Mouse (Mus musculus) mature B cell (primary cell): Measurements from ENCODE around the gene Lmo7.

Experiments used
- in situ Hi-C: fragments of 300-500 bp; cut with MboI; formaldehyde crosslinking; loops from 2 replicates; pipeline ENCODE4 v1.14.3; 2019

The Lmo7 gene

DNA sequence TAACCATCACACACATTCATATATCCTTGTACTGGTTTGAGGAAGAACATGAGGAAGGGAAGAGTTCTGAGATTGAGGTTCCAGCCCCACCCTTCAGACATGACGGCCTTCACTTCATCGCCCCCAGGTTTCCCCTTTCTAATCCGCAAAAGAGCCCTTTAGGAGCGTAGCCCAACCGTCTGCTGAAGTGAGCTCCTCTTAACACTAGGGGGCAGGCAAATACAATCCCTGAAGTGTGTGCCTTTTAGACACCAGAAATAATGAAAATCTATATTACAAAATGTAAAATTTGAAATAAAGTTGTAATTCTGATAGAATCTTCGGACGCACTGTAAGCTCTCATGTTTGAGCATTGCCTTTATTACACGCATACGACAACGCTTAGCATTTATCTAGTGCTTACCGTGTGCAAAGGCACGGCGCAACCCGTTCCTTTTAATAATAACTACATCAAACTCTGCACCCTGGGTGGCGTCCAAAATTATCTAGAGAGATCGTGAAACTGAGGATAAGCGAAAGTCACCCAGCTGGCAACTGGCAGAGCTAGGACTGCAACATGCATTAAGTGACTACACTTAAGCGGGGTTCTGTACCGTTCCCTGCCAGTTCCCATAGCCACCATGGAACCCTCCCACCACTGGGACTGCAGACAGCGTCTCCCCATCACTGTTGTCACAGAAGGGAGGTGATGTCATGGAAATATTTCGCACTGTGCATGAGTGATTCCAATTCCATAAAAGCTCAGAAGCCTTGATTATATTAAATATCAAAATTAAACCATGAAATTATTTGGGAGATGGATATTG lies 217.2 kb downstream of the Lmo7 start:
- in situ Hi-C loops, result loop anchor here (25.0 kb wide), 1 partner anchor 1090 kb away; the partner anchor contains the start of gene Acod1

- in situ Hi-C loops, result loop anchor here (25.0 kb wide), 1 partner anchor 1088 kb away; the partner anchor contains the start of gene Acod1
Measured at GRCm38 (mm10) chr14:101949114-101949513, 219.4 kb downstream of the Lmo7 start.

DNA sequence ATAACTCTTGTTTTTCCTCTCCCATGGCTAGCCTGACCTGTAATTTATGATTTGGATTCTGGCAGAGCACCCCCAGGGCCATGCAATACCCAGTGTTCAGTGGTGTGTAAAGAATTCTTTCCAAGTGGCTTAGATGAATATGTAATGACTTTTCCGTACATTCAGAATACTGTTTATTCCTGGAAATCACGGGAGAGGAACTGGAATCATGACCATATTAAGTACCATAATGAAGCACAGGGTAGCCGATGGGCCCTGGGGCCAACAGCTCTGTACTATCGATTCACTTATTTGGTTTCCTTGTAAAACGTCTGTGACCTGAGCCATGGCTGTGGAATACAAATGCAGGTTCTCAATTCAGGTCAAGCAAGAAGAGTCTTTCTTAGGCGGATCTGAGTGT lies 221.3 kb downstream of the Lmo7 start:
- in situ Hi-C loops, result no loop called here

DNA sequence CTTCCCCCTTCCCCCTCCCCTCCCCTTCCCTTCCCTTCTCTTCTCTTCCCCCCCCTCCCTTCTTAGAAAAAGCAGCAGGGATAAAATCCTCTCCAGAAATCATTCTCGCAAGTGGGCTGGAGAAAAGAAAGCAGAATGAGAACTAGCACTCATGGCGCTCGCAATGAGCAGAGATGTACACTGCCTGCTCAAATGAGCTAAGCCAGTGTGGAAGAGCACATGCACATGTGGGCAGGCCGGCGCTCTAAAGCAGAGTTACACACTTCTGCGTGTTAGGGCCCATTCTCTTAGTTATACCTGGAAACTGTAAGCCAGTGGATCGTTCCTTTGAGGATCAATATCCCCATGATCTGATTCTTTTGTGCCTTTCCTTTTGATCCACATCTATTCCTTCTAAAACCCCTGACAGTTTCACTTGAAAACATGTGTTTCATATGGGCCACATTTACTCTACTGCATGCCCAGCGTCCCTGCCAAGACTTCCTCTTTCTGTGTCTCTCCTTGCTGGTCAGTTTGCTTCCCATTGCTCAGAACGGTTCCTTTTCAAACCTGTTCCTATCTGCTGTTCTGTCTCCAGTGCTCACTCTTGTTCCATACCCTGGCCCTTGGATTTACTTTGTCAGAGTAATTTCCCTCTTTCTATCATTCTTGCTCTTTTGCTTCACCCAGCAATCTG lies 224.2 kb downstream of the Lmo7 start:
- in situ Hi-C loops, result no loop called here

DNA sequence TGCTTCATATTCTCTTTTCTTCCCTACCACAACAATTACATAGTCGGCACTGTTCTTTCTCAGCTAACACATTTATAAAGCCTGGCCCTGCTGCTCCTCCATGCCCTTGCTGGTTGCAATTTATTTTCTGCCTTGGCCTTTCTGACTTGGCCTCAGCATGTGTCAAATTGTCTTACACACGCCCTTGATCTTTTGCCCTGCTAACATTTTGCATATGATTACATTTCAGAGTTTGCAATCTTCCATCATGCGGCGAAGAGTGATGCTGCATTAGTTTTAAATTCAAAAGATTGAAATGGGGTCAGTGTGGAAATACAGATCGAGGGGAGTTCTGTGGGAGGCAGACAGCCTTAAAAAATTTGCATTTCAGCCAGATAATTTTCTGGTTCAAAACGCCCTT lies 234.6 kb downstream of the Lmo7 start:
- in situ Hi-C loops, result no loop called here

- in situ Hi-C loops, result no loop called here
Measured at GRCm38 (mm10) chr14:101964956-101965355, 235.2 kb downstream of the Lmo7 start.

- in situ Hi-C loops, result no loop called here
Measured at GRCm38 (mm10) chr14:101972764-101973163, 243.0 kb downstream of the Lmo7 start.

DNA sequence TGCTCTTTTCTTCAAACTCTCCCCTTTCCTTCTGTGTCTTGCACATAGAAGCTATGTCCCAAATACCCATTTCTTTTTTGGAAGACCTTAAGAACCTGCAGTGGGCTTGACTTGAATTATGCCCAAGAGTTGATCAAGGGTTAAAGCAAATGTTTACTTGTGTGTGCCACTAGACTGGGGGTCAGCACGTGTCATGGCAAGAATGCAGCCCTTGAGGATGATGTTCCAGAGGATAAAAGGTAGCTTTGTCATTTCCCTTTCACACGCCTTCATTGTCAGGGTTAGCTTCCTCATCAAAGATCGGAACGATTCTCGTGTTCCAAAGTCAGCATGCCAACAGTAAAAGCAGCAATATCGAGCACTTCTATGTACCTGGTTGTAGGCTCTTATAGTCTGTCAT lies 243.4 kb downstream of the Lmo7 start:
- in situ Hi-C loops, result no loop called here

- in situ Hi-C loops, result no loop called here
Measured at GRCm38 (mm10) chr14:101976021-101976685, 246.4 kb downstream of the Lmo7 start.
